Mouse (Mus musculus): ENCODE results near the gene Vegfc. TPM values are rescaled to one million over a fixed set of nuclear protein-coding genes. Genes with fewer than 3 reads are reported as not detected.

Gene Vegfc
- polyA plus RNA-seq (2016; fragmentation: Nextera tagmentation; extraction: Ambion mirVana) = 3.6 and 6.5 TPM in 2 replicates

DNA sequence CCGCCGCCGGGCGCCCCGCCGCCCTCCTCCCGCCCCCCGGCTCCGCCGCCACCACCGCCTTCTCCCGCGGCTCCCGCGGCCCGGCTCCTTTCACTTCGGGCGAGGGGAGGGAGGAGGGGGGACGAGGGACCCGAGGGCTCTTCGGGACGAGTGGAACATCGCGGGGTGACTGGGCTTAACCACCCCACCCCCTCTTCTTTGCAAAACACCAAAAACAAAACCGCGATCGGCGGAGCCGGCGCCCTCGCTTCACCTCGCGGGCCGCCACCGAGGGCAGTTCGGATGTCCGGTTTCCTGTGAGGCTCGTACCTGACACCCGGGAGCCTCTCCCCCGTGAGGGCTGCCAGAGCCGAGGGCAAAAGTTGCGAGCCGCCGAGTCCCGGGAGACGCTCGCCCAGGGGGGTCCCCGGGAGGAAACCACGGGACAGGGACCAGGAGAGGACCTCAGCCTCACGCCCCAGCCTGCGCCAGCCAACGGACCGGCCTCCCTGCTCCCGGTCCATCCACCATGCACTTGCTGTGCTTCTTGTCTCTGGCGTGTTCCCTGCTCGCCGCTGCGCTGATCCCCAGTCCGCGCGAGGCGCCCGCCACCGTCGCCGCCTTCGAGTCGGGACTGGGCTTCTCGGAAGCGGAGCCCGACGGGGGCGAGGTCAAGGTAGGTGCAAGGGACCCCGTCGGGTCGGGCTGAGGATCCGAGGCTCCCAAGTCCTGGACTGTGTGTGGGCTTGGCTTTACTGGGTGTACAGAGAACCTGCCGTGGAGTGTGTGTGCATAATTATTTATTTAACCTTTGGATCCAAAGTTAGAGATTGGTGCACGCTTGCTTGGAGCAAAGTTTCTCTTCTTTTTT, at the start of gene Vegfc:
TSS of gene Vegfc (plus strand) at position 336 of the 850 bp plus-strand sequence.
- ATAC-seq (ENCODE audit: low FRiP score) = peak; percentile 85
- Histone ChIP-seq H3K9me3 (no peaks in the 10 kb centered on the region), H3K9ac (peak within 1 kb of the TSS; percentile 74), H3K36me3 (replicated peaks) (no peaks in the 10 kb centered on the region), H3K27me3 (no peaks in the 10 kb centered on the region), H3K27ac (peak within 1 kb of the TSS; percentile 63), H3K4me3 (replicated peaks) (peak within 1 kb of the TSS; percentile 75), H3K4me1 (peaks cover 10% of the 10 kb centered on the region), H3K4me2 (peak within 1 kb of the TSS; percentile 65)
- WGBS = under 1% methylated on average over 75 of the region's 79 CpGs

GRCm38 (mm10) chr8:54034584-54034983, 42.8 kb upstream of the Vegfc start:
- Histone ChIP-seq H3K4me2 (no peak overlapping the region), H3K4me1 (no peaks in the 10 kb centered on the region), H3K9me3 (no peaks in the 10 kb centered on the region), H3K4me3 (replicated peaks) (no peak overlapping the region), H3K9ac (no peak overlapping the region), H3K36me3 (replicated peaks) (no peaks in the 10 kb centered on the region), H3K27ac (no peak overlapping the region), H3K27me3 (no peaks in the 10 kb centered on the region)
- no peak for ATAC-seq (ENCODE audit: low FRiP score)
- WGBS = 94% methylated on average over 1 of the region's 1 CpGs

DNA sequence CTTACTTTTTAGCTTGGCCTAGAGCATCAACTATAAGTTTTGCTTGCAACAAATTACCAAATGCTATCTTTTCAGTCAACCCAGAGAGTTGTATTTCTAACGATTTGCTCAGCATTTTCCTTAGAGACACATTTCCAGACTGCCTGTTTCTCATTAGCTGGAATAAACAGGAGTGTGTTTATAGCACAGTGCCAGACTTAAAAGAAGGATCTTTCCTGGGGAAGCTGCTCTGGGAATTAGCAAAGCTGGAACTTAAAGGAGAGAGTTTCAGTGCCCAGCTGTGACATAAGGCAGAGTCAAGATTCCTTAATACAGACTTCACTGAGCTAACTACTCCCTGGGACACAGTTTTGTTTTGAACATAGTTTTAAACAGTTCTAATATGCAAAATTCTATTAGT, 34.8 kb upstream of the Vegfc start:
- 26% methylated on average over 1 of the region's 1 CpGs for WGBS
- no peaks in the 10 kb centered on the region for H3K36me3 ChIP-seq (replicated peaks)
- no peaks in the 10 kb centered on the region for H3K9me3 ChIP-seq
- H3K4me1 ChIP-seq = no peaks in the 10 kb centered on the region
- H3K27ac ChIP-seq = no peak overlapping the region
- H3K27me3 ChIP-seq = no peaks in the 10 kb centered on the region
- H3K4me3 ChIP-seq (replicated peaks) = no peak overlapping the region
- no peak for ATAC-seq (ENCODE audit: low FRiP score)
- H3K9ac ChIP-seq = no peak overlapping the region
- H3K4me2 ChIP-seq = no peak overlapping the region

- Histone ChIP-seq H3K27me3 (no peaks in the 10 kb centered on the region), H3K4me1 (no peaks in the 10 kb centered on the region), H3K9me3 (no peaks in the 10 kb centered on the region), H3K4me3 (replicated peaks) (no peak overlapping the region), H3K27ac (no peak overlapping the region), H3K36me3 (replicated peaks) (no peaks in the 10 kb centered on the region), H3K4me2 (no peak overlapping the region), H3K9ac (no peak overlapping the region)
- WGBS = 88% methylated on average over 1 of the region's 1 CpGs
- no peak for ATAC-seq (ENCODE audit: low FRiP score)
Observed at GRCm38 (mm10) chr8:54043468-54043867, 33.9 kb upstream of the Vegfc start.

DNA sequence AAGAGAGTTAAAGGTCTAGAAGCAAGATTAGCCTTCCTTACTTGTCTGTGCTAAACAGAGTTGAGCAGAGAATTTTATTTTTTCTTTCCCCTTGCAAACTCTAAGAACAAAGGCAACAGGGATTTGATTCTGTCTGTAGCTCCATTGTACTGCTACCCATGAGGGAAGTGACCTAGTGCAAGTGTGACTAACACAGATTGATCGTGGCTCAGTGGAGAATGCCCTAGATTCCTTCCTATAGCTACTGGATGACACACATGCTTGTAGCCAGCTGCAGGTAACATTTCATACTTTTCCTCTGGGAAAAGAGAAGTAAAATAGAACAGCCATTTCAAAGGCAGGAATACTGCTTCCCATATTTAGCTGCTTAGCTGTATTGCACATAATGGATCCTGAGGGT, 24.2 kb upstream of the Vegfc start:
- no peaks in the 10 kb centered on the region for H3K27me3 ChIP-seq
- ATAC-seq (ENCODE audit: low FRiP score) = no peak
- no peaks in the 10 kb centered on the region for H3K9me3 ChIP-seq
- H3K4me2 ChIP-seq = no peak overlapping the region
- no peak overlapping the region for H3K9ac ChIP-seq
- WGBS = 10% methylated on average over 1 of the region's 1 CpGs
- no peaks in the 10 kb centered on the region for H3K36me3 ChIP-seq (replicated peaks)
- peaks cover 4% of the 10 kb centered on the region; the same call in 1 of the 2 replicates for H3K4me1 ChIP-seq
- no peak overlapping the region for H3K27ac ChIP-seq
- no peak overlapping the region for H3K4me3 ChIP-seq (replicated peaks)

DNA sequence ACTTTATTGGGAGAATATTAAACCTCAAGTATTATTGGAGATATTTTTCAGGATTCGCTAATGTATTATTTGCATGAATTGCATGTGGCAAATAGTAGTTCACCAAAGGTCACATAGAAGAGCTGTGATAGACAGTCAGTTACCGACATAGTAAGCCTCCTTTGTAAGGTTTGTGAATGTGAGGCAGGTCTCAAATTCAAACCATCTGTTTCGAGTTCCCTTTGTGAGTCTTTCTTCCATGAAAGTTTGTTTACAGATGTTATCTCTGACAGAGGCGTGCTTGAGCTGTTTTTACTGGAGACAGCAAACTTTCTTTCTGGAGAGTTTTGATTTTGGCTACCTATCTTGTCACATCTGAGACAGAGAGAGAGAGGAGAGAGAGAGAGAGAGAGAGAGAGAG, 11.9 kb upstream of the Vegfc start:
- Histone ChIP-seq H3K9me3 (no peaks in the 10 kb centered on the region), H3K36me3 (replicated peaks) (no peaks in the 10 kb centered on the region), H3K4me1 (no peaks in the 10 kb centered on the region), H3K27me3 (no peaks in the 10 kb centered on the region), H3K4me3 (replicated peaks) (no peak overlapping the region), H3K4me2 (no peak overlapping the region), H3K27ac (no peak overlapping the region), H3K9ac (no peak overlapping the region)
- WGBS = 60% methylated on average over 4 of the region's 4 CpGs
- ATAC-seq (ENCODE audit: low FRiP score) = no peak

GRCm38 (mm10) chr8:54076301-54076700, 1.1 kb upstream of the Vegfc start:
- Histone ChIP-seq H3K4me3 (replicated peaks) (0 out of 2 replicates have a peak overlapping the region, but pooled peaks have one; percentile 75), H3K36me3 (replicated peaks) (no peaks in the 10 kb centered on the region), H3K27ac (no peak overlapping the region), H3K4me2 (peak overlapping the region; percentile 65), H3K9me3 (no peaks in the 10 kb centered on the region), H3K4me1 (peaks cover 10% of the 10 kb centered on the region), H3K27me3 (no peaks in the 10 kb centered on the region; the same call in 1 of the 2 replicates), H3K9ac (no peak overlapping the region)
- ATAC-seq (ENCODE audit: low FRiP score) = no peak
- 53% methylated on average over 1 of the region's 1 CpGs for WGBS

DNA sequence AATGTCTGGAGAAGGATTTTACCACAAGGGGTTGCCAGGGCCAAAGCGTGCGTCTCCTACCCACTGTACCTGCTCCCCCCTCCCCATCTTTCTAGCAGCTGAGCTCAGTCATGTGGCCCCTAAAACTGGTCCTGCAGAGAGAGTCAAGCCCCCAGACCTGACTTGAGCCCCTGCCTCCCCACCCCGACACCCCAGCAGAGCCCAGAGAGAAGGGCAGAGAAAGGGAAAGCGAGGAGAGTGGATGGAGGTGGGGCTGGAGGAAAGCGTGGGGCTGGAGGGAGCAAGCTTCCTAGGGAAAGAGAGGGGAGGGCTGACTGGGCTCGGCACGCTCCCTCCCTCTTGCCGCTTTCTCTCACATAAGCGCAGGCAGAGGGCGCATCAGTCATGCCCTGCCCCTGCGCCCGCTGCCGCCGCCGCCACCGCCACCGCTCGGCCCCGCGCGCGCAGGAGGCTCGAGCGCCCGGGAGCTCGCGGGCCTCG, 575 bp upstream of the Vegfc start:
- Histone ChIP-seq H3K36me3 (replicated peaks) (no peaks in the 10 kb centered on the region), H3K4me1 (peaks cover 10% of the 10 kb centered on the region), H3K9me3 (no peaks in the 10 kb centered on the region), H3K4me3 (replicated peaks) (peak overlapping the region; percentile 75), H3K27me3 (no peaks in the 10 kb centered on the region; the same call in 1 of the 2 replicates), H3K4me2 (peak overlapping the region; percentile 65), H3K9ac (peak overlapping the region; percentile 74), H3K27ac (peak overlapping the region; percentile 63)
- WGBS = under 1% methylated on average over 20 of the region's 28 CpGs
- ATAC-seq (ENCODE audit: low FRiP score) = peak; percentile 92

DNA sequence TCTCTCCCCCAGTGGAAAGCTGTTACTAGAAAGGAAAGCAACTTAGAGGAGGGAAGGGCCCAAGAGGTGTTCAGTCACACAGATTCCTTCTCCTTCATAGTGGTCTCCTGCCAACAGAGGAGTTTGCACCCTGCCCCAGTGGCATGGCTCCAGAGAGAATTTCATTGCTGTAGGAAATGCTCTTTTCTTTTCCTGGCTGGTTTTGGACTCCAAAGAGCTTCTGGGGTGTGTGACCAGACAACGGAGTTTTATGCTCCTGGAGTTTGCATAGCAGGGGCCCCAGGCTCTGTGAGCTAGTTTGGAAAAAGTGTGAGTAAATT, 675 bp downstream of the Vegfc start:
- H3K27me3 ChIP-seq = no peaks in the 10 kb centered on the region
- no peak for ATAC-seq (ENCODE audit: low FRiP score)
- H3K36me3 ChIP-seq (replicated peaks) = no peaks in the 10 kb centered on the region
- H3K9ac ChIP-seq = peak overlapping the region; percentile 74
- H3K27ac ChIP-seq = peak overlapping the region; percentile 36; the same call in 1 of the 2 replicates
- WGBS = 4% methylated on average over 1 of the region's 1 CpGs
- H3K9me3 ChIP-seq = no peaks in the 10 kb centered on the region
- H3K4me1 ChIP-seq = peaks cover 10% of the 10 kb centered on the region
- peak overlapping the region; percentile 75 for H3K4me3 ChIP-seq (replicated peaks)
- H3K4me2 ChIP-seq = peak overlapping the region; percentile 65

DNA sequence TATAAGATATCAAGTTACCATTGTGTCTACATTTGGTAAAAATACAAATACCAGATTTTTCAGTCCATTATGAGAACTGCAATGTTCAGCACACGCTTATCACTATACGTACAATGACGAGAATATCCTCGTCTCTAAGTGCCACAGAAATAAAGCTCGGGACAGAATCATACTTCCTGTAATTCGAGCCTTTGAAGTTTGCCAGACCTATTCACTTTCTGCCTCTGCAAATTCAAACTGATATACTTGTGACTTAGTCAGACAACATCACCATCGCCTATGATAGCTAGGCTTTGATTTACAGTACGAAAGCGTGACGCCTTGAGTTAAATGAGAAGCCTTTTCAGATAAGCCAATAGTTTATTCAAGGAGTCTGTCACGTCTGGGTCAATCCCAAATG, 1.6 kb downstream of the Vegfc start:
- Histone ChIP-seq H3K27me3 (no peaks in the 10 kb centered on the region), H3K4me3 (replicated peaks) (peak overlapping the region; percentile 14), H3K4me1 (peaks cover 10% of the 10 kb centered on the region), H3K27ac (no peak overlapping the region), H3K4me2 (peak overlapping the region; percentile 43), H3K36me3 (replicated peaks) (no peaks in the 10 kb centered on the region), H3K9me3 (no peaks in the 10 kb centered on the region), H3K9ac (no peak overlapping the region)
- WGBS = 40% methylated on average over 11 of the region's 11 CpGs
- no peak for ATAC-seq (ENCODE audit: low FRiP score)

DNA sequence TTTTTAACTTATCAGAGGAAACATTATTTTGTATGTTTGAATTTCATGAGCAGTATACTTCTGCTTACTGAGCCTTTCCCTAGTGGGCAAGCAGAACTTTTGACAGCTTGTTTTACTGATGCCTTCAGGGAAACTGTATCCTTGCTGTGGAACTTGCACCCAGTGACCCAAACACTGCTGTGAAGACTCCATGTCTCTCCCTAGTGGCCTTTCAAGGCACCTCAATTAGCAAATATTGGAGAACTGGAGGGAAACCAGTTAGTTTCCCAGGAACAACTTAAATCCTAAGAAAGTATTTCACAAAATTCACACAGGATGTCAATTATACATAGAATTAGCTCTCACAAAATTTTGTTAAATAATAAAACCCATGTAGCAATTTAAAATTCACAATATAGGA, 2.2 kb downstream of the Vegfc start:
- H3K9me3 ChIP-seq = no peaks in the 10 kb centered on the region
- H3K4me1 ChIP-seq = peaks cover 10% of the 10 kb centered on the region
- no peak overlapping the region for H3K27ac ChIP-seq
- H3K36me3 ChIP-seq (replicated peaks) = no peaks in the 10 kb centered on the region
- H3K4me3 ChIP-seq (replicated peaks) = no peak overlapping the region
- no peaks in the 10 kb centered on the region for H3K27me3 ChIP-seq
- H3K4me2 ChIP-seq = no peak overlapping the region
- H3K9ac ChIP-seq = no peak overlapping the region
- ATAC-seq (ENCODE audit: low FRiP score) = no peak

- Histone ChIP-seq H3K9me3 (no peaks in the 10 kb centered on the region), H3K4me3 (replicated peaks) (no peak overlapping the region), H3K4me2 (no peak overlapping the region), H3K27ac (no peak overlapping the region), H3K27me3 (no peaks in the 10 kb centered on the region), H3K36me3 (replicated peaks) (no peaks in the 10 kb centered on the region), H3K9ac (no peak overlapping the region), H3K4me1 (no peaks in the 10 kb centered on the region)
- 88% methylated on average over 6 of the region's 6 CpGs for WGBS
- no peak for ATAC-seq (ENCODE audit: low FRiP score)
Observed at GRCm38 (mm10) chr8:54085896-54086295, 8.5 kb downstream of the Vegfc start.

DNA sequence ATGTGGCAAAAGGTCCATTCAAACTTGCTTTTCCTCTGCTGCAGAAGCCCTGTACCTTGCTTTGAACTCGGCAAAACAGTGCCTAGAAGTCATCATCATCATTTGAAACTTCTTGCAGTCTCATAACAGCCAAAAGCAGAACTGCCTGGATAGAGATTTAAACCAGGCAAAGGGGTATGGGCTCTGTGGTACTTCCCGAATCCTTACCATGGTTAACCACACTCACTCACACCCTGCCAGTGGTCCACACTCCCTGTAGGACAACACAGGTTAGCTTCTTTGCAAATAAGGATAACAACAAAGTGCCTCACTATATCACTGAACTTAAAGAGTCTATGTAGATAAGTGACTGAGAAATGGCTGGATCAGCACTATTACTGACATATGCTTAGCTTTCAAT, 9.7 kb downstream of the Vegfc start:
- Histone ChIP-seq H3K9ac (no peak overlapping the region), H3K9me3 (no peaks in the 10 kb centered on the region)
- WGBS = 93% methylated on average over 2 of the region's 2 CpGs

More for the DNA sequence above, 9.7 kb downstream of the Vegfc start:
- Histone ChIP-seq H3K36me3 (replicated peaks) (no peaks in the 10 kb centered on the region), H3K27me3 (no peaks in the 10 kb centered on the region), H3K4me3 (replicated peaks) (no peak overlapping the region), H3K27ac (no peak overlapping the region), H3K4me1 (no peaks in the 10 kb centered on the region), H3K4me2 (no peak overlapping the region)
- ATAC-seq (ENCODE audit: low FRiP score) = no peak

All from forebrain, embryonic 12.5 days (tissue).